Mouse (Mus musculus) adrenal gland, postnatal 4 days (tissue): ENCODE data around the gene Sar1a. TPM values are rescaled to one million over a fixed set of nuclear protein-coding genes. Genes with fewer than 3 reads are reported as not detected.
A peak's percentile ranks its signal among the peaks of the same experiment; 100 is the strongest.

Experiments
- DNase-seq, 2 experiments: peaks; one replicate each; pipeline ENCODE4 v3.0.0; 2021 to 2022; ENCODE audit warnings: low spot score in 2 of 2, mixed read lengths in 2 of 2
- long read RNA-seq, 2 experiments: library from polyadenylated mRNA; stranded (forward); transcript quantifications; one replicate each; pipeline ENCODE4 v2.0.0; 2021
- total RNA-seq, 2 experiments: library from RNA; stranded (reverse); gene quantifications; 2 replicates each; pipeline ENCODE4 v1.2.3; 2021

The Sar1a gene
- total RNA-seq, result 100 to 1,000 TPM; 184 to 192 TPM
- long read RNA-seq, experiment 1, transcript Sar1a-201 (7 exons, 2,613 nt), result major isoform, 189 of 228 reads
- long read RNA-seq, experiment 1, partial matches to known transcripts, result 4 of 228 reads
- long read RNA-seq, experiment 1, other reads (novel, unspliced or antisense), result 28 of 228 reads
- long read RNA-seq, experiment 2, transcript Sar1a-207 (1 exons, 319 nt), result minor isoform, 8 of 476 reads
- long read RNA-seq, experiment 2, transcript Sar1a-201 (7 exons, 2,613 nt), result major isoform, 400 of 476 reads
- long read RNA-seq, experiment 2, partial matches to known transcripts, result 15 of 476 reads
- long read RNA-seq, experiment 2, other reads (novel, unspliced or antisense), result 47 of 476 reads

GRCm38 (mm10) chr10:61680015-61680913, at the start of gene Sar1a:
Gene Sar1a, plus strand, starts transcription at chr10:61680299.
- peak; percentile 91 to 92 for DNase-seq

DNA sequence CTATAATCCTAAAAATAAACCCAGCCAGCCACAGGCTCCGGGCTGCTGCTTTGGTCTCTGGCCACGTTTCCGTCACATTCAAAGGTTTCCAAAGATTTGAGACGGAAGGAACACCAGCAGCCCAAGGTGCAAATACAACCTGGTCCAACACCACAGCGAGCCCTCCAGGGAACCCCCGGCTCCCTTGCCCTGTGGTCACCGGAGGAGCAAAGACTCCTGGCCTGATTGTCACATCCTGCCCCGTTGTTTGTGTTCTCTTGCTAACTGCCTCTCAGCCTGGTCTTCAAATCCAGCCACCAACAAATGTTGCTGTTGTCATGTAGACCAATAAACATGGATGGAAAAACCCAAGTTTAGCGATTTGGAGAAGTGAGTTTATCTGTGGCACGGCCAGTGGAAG, 47.7 kb upstream of the Sar1a start:
- no peak for DNase-seq

GRCm38 (mm10) chr10:61637055-61637454, 43.0 kb upstream of the Sar1a start:
- DNase-seq, result no peak

- no peak for DNase-seq
Measured at GRCm38 (mm10) chr10:61640363-61640762, 39.7 kb upstream of the Sar1a start.

GRCm38 (mm10) chr10:61646557-61646956, 33.5 kb upstream of the Sar1a start:
- no peak for DNase-seq

DNA sequence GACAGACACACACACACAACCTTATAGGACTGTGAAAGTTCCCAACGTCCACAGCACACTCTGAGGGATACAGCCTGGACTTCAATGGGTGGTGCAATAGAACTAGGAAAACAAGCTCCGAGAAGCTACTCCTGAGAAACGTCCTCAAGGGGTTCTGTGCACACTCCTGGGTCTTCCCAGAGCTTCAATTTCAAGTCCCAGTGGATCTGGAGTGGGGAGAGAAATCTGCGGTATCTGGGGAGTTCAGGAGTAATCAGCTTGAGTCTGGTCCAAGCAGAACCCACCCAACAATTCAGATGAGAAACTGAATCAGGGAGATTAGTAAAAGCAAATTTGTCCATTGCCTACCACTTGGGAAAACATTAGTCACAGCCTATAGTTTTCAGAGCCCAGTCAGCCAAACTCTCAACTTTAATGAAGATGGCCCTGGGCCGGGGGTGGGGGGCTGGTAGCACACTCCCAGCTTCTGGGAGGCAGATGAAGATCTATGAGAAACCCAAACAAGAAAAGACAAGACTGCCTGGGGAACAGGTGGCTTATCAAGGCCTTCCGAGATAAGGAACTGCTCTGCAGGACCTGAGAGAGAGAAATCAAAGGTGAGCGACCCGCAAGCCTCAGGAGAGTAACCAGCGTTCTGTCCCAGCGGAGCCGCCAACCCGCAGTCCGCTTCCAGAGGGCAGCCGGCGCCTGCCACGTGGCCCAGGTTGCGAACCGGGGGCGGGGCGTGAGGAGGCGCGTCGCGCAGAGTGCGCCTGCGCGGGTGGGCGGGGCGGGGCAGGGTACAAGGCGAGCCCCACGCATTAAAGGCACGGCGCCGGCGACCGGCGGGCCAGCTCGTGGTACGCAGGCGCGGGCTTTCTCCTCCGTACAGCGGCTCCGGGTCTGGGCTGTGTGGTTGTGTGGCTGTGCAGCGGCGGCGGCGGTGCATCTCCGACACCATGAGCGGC, 32.0 kb upstream of the Sar1a start, which contains the start of gene Ppa1:
Gene Ppa1, plus strand, starts transcription at position 763 of the 947 bp plus-strand sequence.
- DNase-seq, result peak; percentile 62 to 67

DNA sequence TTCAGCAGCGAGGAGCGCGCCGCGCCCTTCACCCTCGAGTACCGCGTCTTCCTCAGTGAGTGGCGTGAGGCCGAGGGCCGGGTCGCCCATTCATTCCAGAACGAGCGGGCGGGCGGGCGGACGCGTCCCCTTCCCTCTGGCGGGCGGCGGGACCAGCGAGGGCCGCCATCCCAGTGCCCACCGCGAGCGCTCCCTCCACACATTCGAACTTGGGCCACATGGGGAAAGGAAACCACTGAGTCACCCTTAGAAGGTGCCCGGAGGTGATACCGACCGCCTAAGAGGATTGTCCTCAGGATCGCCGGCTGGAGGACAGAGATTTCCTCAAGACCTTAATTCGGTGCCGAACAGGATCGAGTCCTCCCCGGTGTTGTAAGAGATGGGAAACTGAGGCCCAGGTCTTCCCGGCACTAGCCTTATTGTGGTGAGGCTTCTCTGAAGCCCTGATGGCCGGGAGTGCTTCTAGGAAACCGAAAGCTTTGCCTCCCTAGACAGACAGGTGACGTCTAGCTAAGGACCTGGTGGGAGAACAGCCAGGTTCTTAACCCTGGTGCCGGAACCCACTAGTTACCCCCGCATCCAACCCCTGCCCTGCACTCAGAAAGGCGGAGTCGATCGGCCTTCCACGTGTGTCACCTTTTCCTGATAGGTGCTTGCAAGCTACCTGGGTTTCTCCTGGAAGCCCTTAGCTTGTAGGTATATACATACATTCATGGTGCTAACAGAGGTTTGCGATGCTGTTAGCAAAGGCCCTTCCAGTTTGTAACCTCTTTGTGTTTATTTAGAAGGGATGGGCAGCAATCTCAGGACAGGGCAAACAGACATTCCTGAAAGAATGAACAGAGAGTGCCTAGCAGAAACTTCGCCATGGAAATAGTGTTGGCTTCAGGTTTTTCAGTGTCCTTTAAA, 31.1 kb upstream of the Sar1a start:
- no peak for DNase-seq

DNA sequence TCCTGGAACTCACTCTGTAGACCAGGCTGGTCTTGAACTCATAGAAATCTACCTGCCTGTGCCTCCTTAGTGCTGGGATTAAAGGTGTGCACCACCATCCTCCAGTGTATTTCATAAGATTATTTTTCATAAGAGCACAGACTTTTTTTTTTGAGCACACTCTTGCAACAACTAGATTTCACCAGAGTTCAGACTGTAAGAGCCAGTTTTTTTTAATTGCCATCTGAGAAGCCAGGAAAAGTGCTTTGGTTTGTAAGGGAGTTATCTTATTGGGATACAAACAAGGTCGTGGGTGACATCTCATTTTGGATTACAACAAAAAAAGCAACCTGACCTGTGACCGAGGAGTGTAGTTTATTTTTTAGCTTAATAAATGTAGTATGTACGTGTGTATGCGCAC, 26.0 kb upstream of the Sar1a start:
- DNase-seq, result no peak

DNA sequence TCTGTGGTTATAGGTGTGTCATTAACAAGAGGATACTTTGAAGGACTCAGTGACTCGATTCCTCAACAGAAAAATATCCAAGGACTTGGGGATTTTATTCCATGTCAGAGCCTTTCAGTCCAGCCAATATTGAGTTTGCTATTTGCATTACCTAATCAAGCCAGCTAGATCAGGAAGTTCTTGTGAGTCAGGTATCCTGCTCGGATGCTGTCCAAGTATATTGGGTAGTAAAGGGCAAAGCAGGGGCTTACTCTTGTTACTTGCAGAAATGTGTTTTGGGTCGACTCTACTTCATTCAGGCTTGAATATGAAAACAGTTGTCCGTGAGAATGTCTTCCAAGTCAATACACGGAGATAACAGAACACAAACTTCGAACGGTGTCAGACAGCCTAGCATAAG, 25.4 kb upstream of the Sar1a start:
- no peak for DNase-seq

- DNase-seq, result no peak
Measured at GRCm38 (mm10) chr10:61655188-61655587, 24.9 kb upstream of the Sar1a start.

DNA sequence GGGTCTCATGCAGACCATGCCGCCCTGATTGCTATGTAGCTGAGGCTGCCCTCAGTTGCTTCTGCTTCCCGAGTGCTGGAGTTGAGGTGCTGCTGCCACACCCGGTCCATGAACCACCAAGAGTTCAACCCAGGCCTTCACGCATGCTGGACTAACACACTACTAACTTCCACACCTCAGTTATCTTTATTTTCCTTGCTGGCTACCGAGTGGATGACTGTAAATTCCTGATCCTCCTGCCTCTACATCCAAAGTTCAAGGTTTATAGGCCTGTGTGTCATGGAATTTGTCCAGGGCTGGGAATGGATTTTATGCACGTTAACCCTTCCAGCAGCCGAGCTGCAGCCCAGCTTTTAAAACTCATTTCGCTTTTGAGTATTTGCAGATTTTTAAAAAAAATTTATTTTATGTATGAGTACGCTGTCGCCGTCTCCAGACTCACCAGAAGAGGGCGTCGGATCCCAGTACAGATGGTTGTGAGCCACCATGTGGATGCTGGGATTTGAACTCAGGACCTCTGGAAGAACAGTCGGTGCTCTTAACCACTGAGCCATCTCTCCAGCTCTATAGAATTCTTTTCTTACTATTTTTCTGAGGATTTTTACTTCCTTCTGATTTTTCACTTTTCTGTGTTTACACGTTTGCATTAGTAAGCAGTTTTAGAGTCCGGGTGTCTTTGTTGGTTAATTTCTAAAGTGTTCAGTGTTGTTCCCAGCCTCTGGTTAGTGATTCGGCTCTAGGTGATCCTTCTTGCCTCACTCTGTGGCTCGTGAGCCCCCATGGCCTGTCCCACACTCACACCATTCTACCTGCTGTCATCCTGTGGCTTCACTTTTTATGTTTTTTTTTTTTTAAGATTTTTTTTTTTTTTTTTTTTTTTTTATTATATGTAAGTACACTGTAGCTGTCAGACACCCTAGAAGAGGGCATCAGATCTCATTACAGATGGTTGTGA, 22.9 kb upstream of the Sar1a start:
- no peak for DNase-seq

DNA sequence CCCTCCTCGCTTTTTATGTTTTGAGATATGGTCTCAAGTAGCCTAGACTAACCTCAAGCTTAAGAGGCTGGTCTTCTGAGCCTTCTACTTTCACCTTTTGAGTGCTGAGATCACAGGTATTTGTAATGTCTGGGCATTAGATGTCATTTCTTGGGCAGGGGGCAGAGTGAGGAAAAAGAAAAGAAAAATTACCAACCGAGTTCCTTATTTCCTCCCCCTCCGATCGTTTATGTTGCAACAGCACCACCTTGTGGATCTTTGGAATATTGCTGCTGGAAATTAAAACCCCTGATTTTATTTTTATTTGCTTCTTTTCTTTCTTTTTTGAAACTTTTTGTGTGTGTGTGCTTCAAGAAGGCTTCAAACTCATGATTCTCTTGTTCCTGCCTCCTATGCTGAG, 22.1 kb upstream of the Sar1a start:
- no peak for DNase-seq

DNA sequence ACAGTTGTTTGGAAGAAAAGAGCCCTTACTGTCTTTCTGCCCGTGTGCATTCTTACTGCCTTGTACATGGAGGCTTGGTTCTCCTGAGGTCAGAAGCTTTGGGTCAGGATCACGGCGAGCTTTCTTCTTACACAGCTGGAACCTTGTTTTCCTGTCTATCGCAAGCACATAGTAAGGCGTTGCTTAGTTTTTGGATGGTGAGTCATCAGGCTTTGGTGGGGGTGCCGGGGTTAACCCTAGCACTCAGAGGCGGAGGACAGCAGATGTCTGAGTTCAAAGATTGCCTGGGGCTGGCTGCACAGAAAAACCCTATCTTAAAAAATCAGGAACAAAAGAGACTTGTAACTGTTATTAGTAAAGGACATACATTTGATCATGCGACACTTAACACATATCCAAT, 18.2 kb upstream of the Sar1a start:
- no peak for DNase-seq

GRCm38 (mm10) chr10:61662391-61662988, 17.6 kb upstream of the Sar1a start:
- peak in 1 of 2 experiments; percentile 24 for DNase-seq

GRCm38 (mm10) chr10:61665111-61665510, 15.0 kb upstream of the Sar1a start:
- no peak for DNase-seq

- no peak for DNase-seq
Measured at GRCm38 (mm10) chr10:61665651-61666050, 14.4 kb upstream of the Sar1a start.

- DNase-seq, result no peak
Measured at GRCm38 (mm10) chr10:61669289-61669688, 10.8 kb upstream of the Sar1a start.

- DNase-seq, result no peak
Measured at GRCm38 (mm10) chr10:61669896-61670295, 10.2 kb upstream of the Sar1a start.
